Mouse (Mus musculus): Measurements from ENCODE around the gene Phb2. TPM values are rescaled to one million over a fixed set of nuclear protein-coding genes. Genes with fewer than 3 reads are reported as not detected.

The Phb2 gene
- total RNA-seq, 2 experiments from 2014 or later, result 134 to 155 TPM

DNA sequence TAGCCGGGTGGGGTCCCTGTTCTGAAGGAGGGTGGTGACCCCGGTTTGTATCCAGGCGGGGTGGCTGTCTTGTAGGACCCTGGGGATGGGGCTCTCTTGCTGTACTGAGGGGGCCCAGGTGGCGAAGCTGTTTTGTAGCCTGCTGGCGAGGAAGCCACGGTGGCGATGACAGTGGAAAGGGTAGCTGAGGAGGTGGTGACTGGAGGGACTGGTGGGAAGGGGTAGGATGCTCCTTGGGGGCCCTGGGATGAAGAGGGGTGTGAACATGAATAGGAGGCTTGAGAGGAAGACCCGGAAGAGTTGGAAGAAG lies 34.1 kb downstream of the Phb2 start:
- no peak for DNase-seq (ENCODE audit: low spot score)

DNA sequence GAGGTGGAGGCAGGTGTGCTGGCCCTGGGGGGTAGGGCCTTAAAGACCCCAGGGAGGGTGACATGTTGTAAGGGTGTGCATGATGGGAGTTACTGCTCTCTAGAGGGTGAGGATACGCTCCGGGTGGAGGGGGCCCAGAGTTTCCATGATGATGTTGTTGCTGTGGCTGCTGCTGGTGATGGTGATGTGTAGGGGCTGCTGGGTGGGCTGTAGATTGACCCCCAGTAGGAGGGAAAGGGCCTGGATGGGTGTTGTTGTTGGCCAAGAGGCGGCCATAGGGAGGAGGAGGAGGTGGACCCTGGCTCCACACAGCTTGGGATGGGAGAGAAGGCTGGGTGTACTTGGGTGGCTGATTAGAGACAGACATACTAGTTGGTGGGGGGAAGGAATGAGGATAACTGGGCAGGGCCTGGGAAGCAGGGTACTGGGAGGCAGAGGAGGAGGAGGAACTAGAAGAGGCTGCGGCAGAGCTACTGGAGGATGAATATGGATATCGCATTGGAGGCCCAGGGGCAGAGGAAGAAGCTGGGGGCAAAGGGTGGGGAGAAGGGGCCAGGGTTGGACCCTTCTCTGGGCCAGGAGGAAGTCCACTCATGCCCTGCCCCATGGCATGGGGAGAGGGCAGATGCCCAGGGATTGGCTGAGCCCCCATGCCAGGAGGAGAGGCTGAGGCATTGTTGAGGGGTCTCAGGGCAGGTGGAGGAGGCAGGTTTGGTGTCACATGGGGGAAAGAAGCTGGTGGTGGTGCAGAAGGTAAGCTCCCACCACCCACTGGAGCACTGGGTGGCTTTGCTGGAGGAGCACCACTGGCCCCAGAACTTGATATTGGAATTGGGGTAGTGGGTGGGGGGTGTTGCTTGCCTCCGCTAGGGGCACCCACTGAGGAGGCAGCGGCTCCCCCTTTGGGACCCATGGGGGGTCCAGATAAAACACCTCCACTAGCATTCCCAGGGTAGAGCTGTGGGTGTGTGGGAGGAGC lies 34.8 kb downstream of the Phb2 start:
- DNase-seq (ENCODE audit: low spot score), result no peak

DNA sequence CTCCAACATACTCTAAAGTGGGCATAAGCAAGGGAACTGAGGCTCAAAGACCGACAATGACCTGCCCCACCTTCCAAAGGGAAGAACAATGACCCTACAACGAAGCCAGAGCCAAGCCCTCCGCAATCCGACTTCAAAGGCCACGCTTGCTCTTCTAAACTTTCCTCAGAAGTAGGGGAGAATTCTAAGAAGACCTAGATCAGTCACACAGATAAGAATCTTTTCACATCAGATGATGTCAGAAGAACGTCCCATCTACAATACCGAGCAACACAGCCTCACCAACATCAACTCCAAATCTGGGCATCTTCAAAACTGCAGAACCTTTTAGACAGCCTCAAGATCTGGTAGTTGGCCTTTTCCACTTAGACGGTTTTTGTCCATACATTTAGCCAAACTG lies 38.3 kb downstream of the Phb2 start:
- DNase-seq (ENCODE audit: low spot score), result no peak

DNA sequence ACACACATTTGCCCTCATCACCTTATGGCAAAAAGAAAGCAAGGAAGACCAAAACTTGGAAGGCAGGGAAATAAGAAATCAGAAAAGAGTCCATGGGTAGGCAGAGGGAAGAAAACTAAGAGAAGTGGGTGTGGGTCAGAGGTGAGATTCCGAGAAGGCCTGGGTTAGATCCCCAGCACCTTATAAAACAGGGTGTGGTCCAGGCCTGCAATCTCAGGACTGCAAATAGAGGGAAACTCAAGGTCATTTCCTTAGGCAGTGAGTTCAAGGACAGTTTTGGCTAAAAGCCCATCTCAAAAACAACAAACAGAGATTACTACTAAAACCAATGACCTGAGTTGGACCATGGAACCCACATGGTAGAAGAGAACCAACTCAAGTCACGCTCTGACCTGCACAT lies 41.7 kb downstream of the Phb2 start:
- DNase-seq (ENCODE audit: low spot score), result no peak

DNA sequence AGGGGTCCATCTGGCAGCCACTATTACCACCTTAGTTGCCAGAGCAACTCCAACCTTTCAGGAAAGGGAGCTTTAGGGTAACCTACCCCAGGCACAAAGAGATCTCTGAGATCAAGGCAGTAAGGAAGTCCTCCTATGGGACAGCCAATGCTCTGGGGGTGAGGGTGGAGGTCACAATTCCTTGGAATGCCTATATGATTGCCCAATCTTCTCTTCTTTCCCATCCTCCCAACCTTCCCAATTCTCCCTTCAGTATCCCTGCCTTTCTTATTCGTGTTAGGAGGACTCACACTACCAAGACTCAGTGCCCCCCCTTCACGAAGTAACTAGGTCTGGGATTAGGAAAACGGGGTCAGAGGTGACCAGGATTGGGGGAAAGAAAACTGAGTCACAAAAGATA lies 43.2 kb downstream of the Phb2 start:
- DNase-seq (ENCODE audit: low spot score), result no peak

DNA sequence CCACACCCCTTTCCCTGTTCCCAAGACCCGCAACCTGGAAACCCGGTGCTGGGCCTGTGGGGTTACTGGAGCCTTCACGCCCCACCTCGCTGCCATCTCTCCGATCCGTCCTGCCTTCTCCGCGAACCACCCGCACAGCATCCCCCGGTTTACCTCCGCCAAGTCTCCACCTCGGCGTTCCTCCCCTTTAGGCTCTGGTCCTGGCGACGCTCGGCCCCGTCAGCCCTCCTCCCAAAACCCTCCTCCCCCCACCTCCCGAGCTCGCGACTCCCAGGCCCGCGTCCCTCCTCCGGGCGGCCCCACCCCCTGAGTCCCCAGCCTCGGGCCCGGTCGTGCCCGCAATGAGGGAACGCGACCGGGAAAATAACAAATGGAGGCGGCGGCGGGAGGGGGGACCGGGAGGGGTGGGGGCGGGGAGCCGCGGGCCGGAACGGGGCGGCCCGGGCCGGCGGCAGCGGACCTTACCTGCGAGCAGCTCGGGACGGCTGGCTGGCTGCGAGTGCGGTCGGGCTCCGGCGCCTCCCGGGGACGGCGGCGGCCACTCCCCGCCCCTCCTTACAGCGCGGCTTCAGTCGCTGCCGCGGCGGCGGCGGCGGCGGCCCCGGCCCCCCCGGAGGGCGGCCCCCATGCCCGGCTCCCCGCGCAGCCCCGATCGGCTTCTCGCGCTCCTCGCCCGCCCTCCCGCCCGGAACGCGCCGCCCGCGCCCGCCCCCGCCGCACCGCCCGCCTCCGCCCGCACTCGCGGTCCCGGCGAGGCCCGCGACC lies 43.9 kb downstream of the Phb2 start, which contains the start of the genes Gm45234 and Atn1:
Gm45234 (minus strand) TSS at position 191 of the 765 bp plus-strand sequence.
Atn1 (minus strand) TSS at position 694 of the 765 bp plus-strand sequence.
- DNase-seq (ENCODE audit: low spot score), result peak; percentile 65

DNA sequence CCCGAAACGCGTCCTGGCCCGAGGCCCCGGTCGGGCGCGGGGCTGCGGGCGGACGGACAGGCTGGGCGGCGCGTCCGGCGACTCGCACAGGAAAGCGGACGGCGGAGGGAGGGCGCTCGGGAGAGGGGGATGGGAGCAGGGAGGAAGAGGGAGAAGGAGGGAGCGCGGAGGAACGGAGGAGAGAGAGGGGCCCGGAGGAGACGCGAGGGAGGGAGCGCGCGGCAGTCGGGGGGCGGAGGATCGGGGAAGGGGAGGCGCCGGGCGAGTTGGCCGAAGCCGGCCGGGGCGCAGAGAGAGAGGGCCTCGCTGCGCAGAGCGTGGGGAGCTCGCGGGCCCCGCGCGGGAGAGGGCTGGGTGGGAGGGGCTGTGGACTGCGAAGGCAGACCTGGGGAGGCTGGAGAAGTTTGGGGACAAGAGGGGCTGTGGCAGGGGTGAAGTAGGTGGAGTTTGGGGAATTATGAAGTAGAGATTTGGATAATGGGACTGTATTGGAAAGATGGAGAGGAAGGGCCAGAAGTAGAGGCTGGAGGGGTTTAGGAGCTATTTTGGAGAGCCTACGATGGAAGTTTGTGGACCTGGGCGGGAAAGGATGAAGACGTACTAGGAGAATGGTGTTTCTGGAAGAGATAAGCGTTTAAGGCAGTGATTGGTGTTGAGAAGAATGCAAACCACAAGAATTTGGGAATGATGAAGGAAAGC lies 44.7 kb downstream of the Phb2 start:
- peak; percentile 88 for DNase-seq (ENCODE audit: low spot score)

DNA sequence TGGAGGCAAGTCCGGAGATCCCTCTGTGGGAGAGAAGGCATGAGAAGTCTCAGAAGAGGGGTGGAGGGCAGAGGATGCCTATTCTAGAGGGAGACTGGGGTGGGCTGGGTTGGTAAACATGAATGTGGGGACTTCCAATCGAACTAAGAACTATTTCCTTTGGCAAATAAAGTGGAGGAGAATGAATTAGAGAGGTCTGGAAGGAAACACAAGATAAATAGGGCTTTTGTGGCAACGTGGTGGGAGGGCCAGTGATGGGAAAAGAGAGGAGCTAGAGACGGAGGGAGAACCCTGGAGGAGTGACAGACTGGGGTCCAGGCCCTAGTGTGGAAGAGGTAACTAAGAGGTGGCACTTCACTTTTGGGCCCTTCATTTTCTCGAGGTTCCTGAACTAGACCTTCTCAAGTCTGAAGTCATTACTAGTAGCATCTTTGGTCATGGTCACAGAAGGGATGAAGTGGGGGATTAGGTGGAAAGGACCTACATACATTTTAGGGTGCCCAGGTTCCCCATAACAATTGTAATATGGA lies 45.3 kb downstream of the Phb2 start:
- no peak for DNase-seq (ENCODE audit: low spot score)

DNA sequence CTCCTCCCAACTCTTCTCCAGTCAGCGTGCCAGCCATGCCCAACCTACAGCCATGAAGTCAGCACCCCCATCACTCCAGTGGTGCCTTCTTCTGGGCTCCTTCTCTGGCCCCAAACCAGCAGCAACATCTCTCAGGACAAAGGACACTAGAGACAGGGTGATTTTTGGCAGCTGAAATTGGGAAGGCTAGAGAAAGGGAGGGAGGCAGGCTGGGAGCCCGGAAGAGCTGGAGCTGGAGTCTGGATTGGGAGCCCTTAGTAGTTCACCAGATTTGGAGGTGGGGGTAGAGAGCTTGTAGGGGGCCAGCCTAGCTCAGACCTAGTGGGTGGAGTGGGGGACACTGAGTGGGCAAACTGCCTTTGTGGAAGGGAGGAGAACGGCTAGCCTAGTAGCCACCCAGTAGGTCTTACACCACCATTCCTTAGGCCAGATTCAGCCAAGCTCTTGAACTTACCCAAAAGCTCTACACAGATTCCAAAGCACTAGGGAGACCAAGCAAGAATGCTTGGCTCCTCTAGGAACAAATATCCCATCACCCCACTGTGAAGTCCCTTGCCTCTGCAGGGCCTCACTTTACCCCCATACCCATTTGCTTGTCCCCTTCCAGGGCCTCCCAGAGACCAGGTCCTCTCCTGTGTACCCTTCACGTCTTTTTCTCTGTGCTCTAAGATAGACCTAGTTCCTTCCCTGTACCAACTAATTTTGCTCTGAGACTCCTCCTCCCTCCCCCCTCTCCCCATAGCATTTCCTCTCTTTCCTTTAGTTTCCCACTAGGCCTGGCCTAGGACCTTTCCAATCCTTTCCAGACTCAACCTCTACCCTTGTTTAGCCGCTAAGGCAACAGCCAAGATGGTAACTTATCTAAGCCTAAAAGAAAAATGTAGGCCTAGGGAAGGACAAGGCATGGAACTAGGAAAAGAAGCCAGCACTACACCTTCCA lies 46.0 kb downstream of the Phb2 start:
- peak; percentile 41 for DNase-seq (ENCODE audit: low spot score)

DNA sequence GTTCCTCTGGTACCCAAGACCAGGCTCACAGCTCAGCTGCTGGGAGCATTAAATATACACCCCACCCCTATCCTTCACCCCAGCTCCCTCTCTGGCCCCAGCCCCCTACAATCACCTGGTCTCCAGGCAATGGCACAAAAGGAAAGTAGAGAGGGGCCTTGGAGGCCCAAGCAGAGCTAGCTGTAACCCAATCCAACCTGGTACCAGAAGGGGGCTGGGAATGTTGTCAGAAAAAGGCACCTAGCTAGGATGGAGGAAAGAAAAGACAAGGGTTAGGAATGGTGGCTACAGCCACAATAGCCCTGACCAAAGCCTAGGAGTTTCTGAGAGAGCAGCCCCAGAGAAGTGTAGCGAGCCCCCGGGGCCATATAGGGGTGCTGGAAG lies 46.7 kb downstream of the Phb2 start:
- no peak for DNase-seq (ENCODE audit: low spot score)

DNA sequence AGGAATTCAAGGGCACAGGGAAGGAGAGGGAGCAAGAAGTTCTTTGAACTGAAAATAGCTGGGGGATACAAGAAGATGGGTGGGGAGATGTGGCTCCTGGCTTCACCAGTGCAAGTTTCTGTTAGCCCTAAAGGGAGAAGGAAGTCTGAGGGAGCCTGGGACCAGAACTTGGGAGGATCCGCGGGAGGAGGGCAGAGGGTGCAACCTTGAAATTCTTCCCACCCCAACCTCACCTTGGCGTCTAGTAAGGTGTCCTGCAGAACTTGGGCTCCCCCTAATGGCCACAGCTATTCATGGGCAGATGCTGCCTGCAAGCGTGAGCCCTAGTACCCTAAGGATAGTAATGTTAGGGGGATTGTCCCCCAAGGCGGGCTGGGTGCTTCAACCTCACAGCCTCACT lies 47.1 kb downstream of the Phb2 start:
- DNase-seq (ENCODE audit: low spot score), result peak; percentile 90

DNA sequence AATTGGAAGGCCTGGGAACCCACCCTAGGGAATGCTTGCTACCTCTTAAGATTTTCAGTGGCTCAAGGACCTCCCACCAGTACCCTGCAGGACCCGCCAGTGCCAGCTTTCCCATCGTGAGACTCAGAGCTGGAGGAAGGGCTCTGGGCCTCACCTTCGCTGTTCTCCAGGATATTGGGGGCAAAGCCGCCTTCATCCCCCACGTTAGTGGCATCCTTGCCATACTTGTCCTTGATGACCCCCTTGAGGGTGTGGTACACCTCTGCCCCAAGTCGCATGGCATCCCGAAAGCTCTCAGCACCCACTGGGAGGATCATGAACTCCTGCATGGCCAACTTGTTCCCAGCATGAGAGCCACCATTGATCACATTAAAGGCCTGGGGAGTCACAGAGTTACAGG lies 53.8 kb downstream of the Phb2 start:
- DNase-seq (ENCODE audit: low spot score), result no peak

Small RNA genes lying within 50 kb of the gene (microRNA-seq; reads per million reads assigned to microRNA genes)
- gene Mir141 (not detected), gene Mir200c (18.4 reads per million, percentile 35 among the genes with 10 or more reads in this experiment)

Other genes starting within 250 kb of the Phb2 start
- gene Clstn3, start 247.5 kb upstream of the Phb2 start, total RNA-seq (2021), result 1 to 10 TPM in 1 of 2 experiments, under 1 TPM in 1; 0.34 to 1.1 TPM
- under 1 TPM; 0.50 to 0.57 TPM for gene C1rl, start 219.2 kb upstream of the Phb2 start, total RNA-seq (2021)
- gene C1ra, start 199.9 kb upstream of the Phb2 start, total RNA-seq (2021), result 10 to 100 TPM in 1 of 2 experiments, 1 to 10 TPM in 1; 8.4 to 10.8 TPM
- 10 to 100 TPM; 16.3 to 26.1 TPM for gene C1s1, start 170.0 kb upstream of the Phb2 start, total RNA-seq (2021)
- gene C1rb, start 142.0 kb upstream of the Phb2 start, total RNA-seq (2021), result 1 to 10 TPM in 1 of 2 experiments, under 1 TPM in 1; 0.84 to 1.4 TPM
- gene C1s2, start 76.3 kb upstream of the Phb2 start, total RNA-seq (2021), result under 1 TPM; 0.48 to 0.76 TPM
- 10 to 100 TPM; 14.4 to 17.8 TPM for gene Lpcat3, start 49.3 kb upstream of the Phb2 start, total RNA-seq (2021)
- gene Emg1, start 158 bp upstream of the Phb2 start, total RNA-seq (2021), result 10 to 100 TPM; 58.4 to 60.4 TPM
- 1 to 10 TPM in 1 of 2 experiments, under 1 TPM in 1; 0.90 to 1.1 TPM for gene Ptpn6, start 26.4 kb downstream of the Phb2 start, total RNA-seq (2021)
- 100 to 1,000 TPM; 162 TPM for gene Grcc10, start 29.0 kb downstream of the Phb2 start, total RNA-seq (2021)
- gene Gm45234, start 43.7 kb downstream of the Phb2 start, total RNA-seq (2021), result not detected
- 10 to 100 TPM; 44.0 to 56.4 TPM for gene Atn1, start 44.2 kb downstream of the Phb2 start, total RNA-seq (2021)
- gene Eno2, start 57.3 kb downstream of the Phb2 start, total RNA-seq (2021), result 1 to 10 TPM in 1 of 2 experiments, under 1 TPM in 1; 0.87 to 1.2 TPM
- under 1 TPM in 1 of 2 experiments, not detected in 1; 0.31 TPM for gene Lrrc23, start 67.4 kb downstream of the Phb2 start, total RNA-seq (2021)
- gene Spsb2, start 96.3 kb downstream of the Phb2 start, total RNA-seq (2021), result 1 to 10 TPM; 2.2 to 5.3 TPM
- gene Tpi1, start 102.0 kb downstream of the Phb2 start, total RNA-seq (2021), result 1,000 to 10,000 TPM; 2,056 to 2,236 TPM
- gene Usp5, start 117.1 kb downstream of the Phb2 start, total RNA-seq (2021), result 10 to 100 TPM; 39.9 to 50.1 TPM
- gene Cdca3, start 117.2 kb downstream of the Phb2 start, total RNA-seq (2021), result under 1 TPM; 0.25 to 0.55 TPM
- gene Gnb3, start 127.9 kb downstream of the Phb2 start, total RNA-seq (2021), result under 1 TPM; 0.57 to 0.71 TPM
- gene P3h3, start 145.4 kb downstream of the Phb2 start, total RNA-seq (2021), result 1 to 10 TPM; 3.5 to 4.9 TPM
- under 1 TPM; 0.09 to 0.21 TPM for gene Gpr162, start 151.6 kb downstream of the Phb2 start, total RNA-seq (2021)
- under 1 TPM; 0.38 to 0.41 TPM for gene Cd4, start 175.9 kb downstream of the Phb2 start, total RNA-seq (2021)
- gene Lag3, start 199.4 kb downstream of the Phb2 start, total RNA-seq (2021), result under 1 TPM in 1 of 2 experiments, not detected in 1; 0.12 TPM
- gene Ptms, start 207.8 kb downstream of the Phb2 start, total RNA-seq (2021), result 100 to 1,000 TPM in 1 of 2 experiments, 10 to 100 TPM in 1; 64.3 to 105 TPM
- gene Mlf2, start 219.1 kb downstream of the Phb2 start, total RNA-seq (2021), result 100 to 1,000 TPM; 196 to 205 TPM

Data from gastrocnemius, adult 18-20 months (tissue).